Mouse (Mus musculus): ENCODE measurements around the gene Sowaha.

- no peak for TF ChIP-seq CTCF (IDR thresholded peaks at IDR 0.05; ENCODE audit: insufficient read depth, low read depth, low read length)
- TF ChIP-seq POLR2A (IDR thresholded peaks at IDR 0.05; ENCODE audit: insufficient read depth, low read depth, low read length), result no peak
These were observed 36.2 kb downstream of the Sowaha start for GRCm38 (mm10) chr11:53443861-53444260.
